Mouse (Mus musculus): ENCODE measurements around the gene Olfr1222.
"Not testable (repeated sequence)": the region's sequence is repeated elsewhere in the genome, so short reads cannot be mapped to it uniquely, and the experiment has no call there.

Olfr1222 gene

DNA sequence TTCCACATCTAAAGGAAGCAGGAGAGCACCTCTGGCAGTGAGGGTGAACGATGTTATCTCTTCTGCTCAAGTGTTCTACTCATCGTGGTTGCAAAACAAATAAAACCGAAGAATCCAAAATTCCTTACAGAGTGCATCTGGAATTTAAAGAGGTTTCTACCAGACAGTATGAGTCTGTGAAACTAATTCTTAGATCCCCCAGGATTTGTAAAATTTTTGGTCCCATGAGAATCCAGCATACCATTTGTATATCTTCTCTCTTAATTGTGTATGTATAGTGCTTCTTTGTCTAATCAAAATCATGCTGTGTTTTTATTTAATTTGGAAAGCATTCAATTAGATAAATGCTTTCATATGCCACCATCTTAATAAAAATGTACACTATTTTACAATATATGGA is at the start of gene Olfr1222:
Gene Olfr1222 (minus strand): TSS at position 101 of the 400 bp plus-strand sequence.
- DNase-seq (ENCODE audit: low spot score in 2 of 2), result no peak

DNA sequence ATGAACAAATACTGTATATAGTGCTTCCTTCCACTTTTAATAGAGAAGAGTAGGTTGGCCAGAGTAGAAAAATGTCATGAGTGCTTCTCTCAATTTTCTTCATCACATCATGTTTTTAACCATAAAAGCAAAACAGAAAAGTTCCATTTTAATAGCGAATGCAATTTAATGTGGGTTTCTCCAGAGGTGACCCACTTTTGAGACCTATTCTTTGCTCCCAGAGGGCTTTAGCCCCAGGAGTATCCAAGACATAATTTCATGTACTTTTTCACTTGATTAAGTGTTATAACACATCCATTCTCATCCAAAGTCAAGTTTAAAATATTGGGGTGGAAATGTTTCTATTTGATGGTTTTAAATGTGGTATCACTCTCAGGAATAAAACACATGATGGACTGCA is 41.7 kb upstream of the Olfr1222 start, which contains the start of gene Olfr1225:
Gene Olfr1225 (minus strand): TSS at position 101 of the 400 bp plus-strand sequence.
- DNase-seq (ENCODE audit: low spot score in 2 of 2), result no peak

DNA sequence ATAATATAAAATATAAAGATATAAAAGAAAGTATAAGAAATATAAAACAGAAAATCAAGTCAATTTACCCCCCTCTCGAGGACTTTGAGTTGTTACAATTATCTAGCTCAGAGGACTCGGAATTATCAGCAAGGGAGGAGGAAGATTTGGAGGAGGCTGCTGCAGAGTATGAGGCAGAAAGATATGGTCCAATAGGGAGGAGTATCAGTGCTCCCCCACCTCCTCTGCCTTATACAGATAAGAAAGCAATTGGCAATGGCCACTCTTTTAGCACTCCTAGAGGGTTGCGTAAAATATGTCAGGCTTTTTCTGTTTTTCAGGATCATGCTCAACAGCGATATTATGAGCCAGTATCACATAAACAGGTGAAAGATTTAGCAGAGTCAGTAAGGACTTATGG is 31.9 kb upstream of the Olfr1222 start:
- DNase-seq (ENCODE audit: low spot score in 2 of 2), result not testable (repeated sequence)

DNA sequence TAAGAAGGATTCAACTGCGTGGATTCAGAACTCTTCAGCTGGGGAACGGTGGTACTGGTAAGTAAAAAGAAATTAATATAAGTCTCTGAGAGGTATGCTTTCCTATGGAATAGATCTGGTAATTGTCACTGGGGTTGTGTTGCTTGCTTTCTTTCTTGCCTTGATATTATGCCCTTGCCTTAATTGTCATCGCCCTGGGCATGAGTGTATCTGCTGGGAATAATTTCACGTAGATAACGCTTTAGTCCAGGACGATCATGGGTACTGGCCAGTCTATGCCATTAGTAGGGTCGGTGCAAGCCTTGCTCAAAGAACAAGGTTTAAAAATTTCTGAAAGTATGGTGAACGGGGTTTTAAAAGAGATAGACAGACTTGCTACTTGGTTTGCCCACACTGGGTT is 31.1 kb upstream of the Olfr1222 start, which contains the start of gene Olfr1224-ps1:
Gene Olfr1224-ps1 (minus strand): TSS at position 101 of the 400 bp plus-strand sequence.
- DNase-seq (ENCODE audit: low spot score in 2 of 2), result not testable (repeated sequence)

DNA sequence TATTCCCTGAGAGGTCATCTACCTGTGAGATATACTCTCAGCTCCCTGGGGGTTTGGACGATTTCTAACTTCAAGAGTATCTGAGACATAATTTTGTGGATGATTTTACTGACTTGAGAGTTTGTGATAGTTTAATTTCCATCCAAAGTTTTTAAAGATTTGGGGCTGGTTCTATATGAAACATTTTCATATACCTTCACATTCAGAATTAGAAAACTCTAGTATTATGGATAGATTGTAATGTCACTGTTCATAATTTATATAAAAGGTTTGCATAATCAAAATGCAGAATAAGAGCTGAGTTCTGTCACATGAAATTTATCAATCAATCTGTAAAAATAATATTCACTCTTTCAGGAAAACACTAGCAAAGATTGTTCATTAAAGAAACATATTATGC is 18.6 kb upstream of the Olfr1222 start, which contains the start of gene Olfr1223:
Gene Olfr1223 (minus strand): TSS at position 101 of the 400 bp plus-strand sequence.
- DNase-seq (ENCODE audit: low spot score in 2 of 2), result no peak

DNA sequence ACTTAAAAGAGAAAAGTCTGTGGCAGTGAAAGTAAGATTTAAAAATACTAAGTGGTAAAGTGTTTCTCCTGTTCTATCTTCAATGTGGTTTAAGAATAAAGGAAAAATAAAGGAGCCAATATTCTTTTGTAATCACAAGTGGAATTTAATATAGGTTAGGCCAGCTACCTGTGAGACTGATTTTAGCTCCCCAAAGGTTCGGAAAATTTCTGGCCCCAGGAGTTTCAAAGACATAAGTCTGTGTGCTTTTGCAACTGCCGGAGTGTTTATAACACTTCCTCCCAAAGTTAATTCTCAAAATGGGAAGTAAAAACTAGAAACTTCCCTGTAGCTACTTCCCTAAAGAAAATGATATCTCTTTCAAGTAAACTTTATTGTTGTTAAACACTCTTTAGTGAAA is 15.7 kb downstream of the Olfr1222 start, which contains the start of gene Olfr1221:
Gene Olfr1221 (minus strand): TSS at position 101 of the 400 bp plus-strand sequence.
- no peak for DNase-seq (ENCODE audit: low spot score in 2 of 2)

DNA sequence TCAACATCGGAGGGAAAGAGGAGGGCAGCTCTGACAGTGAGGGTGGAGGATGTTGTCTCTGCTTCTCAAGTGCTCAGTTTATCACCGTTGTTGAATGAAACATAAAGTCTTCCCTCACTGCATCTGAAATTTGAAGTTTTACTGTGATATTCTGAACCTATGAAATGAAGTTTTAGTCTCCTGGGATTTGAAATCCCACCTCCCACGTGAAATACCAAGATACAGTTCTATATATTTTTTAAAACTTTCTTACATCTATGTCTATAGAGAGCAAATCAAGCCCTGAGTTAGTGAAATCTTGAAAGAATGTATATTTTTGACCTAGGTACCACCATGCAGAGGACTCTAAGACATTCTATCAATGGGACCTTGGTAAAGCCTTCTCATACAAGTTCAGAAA is 26.1 kb downstream of the Olfr1222 start, which contains the start of gene Olfr1220:
Gene Olfr1220 (minus strand): TSS at position 101 of the 400 bp plus-strand sequence.
- DNase-seq (ENCODE audit: low spot score in 2 of 2), result no peak

DNA sequence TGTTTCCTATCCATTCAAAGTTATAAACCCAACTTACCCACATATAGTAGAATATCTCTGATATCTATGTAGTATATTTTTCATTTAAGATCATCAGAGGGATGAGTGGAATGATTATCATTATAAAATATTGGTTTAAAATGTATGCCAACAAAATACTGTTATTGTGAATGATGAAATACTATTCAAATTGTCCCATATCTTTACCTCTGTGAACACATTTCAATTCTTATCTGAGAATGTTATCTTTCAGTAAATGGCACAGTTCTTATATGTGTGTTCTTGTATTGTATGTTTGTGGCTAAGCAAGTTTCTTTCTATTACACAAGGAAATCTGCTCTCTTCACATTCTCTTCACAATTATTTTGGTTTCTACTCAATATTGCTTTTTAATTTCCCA is 27.2 kb downstream of the Olfr1222 start:
- no peak for DNase-seq (ENCODE audit: low spot score in 2 of 2)

DNA sequence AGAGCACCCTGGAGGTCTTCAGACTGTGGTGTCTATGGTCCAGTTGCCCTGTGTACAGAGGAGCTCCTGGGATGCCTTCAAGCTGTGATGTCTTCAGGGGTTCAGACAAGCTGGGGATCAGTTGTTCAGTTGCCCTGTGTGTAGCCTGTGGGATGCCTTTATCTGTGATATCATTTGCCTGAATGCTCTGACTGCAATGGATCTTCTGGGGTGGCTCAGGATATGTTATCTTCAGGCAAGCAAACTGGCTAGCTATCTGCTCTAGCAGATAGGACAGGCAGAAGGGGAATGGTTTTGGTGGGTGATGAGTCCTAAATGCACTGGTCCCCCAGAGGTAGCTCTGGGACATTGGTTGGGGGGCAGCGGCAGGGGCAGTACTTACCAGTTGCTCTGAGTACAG is 39.0 kb downstream of the Olfr1222 start:
- DNase-seq (ENCODE audit: low spot score in 2 of 2), result no peak

DNA sequence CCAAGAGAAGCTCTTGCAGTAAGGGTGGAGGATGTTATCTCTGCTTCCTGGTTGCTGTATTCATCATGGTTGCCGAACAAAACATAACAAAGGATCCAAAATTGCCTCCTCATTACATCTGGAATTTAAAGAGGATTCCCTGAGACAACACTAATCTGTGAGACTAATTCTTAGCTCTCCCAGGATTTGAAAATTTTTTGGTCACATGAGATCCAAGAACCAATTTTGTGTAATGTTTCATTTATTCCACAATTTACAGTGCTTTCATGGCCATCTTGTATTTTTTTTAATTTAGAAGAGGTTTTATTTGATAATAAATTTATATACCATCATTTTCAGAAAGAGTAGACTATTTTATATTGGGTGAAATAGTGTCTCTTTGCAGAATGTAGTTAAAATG is 49.4 kb downstream of the Olfr1222 start, which contains the start of gene Olfr1219:
Gene Olfr1219 (minus strand): TSS at position 101 of the 400 bp plus-strand sequence.
- no peak for DNase-seq (ENCODE audit: low spot score in 2 of 2)

DNA sequence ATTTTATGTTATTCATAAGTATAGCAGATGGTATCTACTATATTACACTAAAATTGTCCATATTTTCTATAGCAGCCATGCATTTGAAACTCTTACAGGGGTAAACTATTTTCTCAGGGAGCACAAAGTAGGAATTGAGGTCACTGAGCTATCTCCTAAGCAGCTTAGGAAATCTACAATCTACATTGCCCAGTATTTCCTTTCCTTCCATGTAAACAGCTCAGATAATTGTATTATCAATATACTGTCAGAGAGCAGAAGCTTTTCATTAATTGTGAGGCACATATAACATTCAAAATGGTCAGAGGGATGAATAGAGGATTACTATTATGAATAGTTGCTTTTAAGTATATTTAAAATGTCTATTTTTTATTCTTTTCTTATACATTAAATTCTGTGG is 51.4 kb downstream of the Olfr1222 start:
- no peak for DNase-seq (ENCODE audit: low spot score in 2 of 2)
